Mouse (Mus musculus) midbrain, embryonic 12.5 days (tissue): ENCODE data around the gene Gm21969. TPM values are rescaled to one million over a fixed set of nuclear protein-coding genes. Genes with fewer than 3 reads are reported as not detected.
A peak's percentile ranks its signal among the peaks of the same experiment; 100 is the strongest.

Source experiments
- ATAC-seq: fragments of 200-750 bp; cut with Nextera tagmentation; 2 replicates; pipeline ENCODE4 v1.8.0; 2017; ENCODE audit warnings: low read depth, moderate TSS enrichment, moderate library complexity; ENCODE audit not compliant: low FRiP score
- H3K27ac ChIP-seq: fragments of 300-500 bp; sonication (generic); replicated peaks from 2 replicates; pipeline ENCODE4 v1.5.1; 2016; ENCODE audit warnings: mild to moderate bottlenecking
- H3K27me3 ChIP-seq: fragments of 300-500 bp; sonication (generic); 2 replicates; pipeline ENCODE4 v1.6.1; 2016; ENCODE audit warnings: mild to moderate bottlenecking
- H3K36me3 ChIP-seq: fragments of 300-500 bp; sonication (generic); 2 replicates; pipeline ENCODE4 v1.6.1; 2016
- H3K4me1 ChIP-seq: fragments of 300-500 bp; sonication (generic); 2 replicates; pipeline ENCODE4 v1.6.1; 2016
- H3K4me2 ChIP-seq: fragments of 300-500 bp; sonication (generic); replicated peaks from 2 replicates; pipeline ENCODE4 v1.6.1; 2016; ENCODE audit warnings: mild to moderate bottlenecking, moderate library complexity
- H3K4me3 ChIP-seq: fragments of 300-500 bp; sonication (generic); 2 replicates; pipeline ENCODE4 v1.5.1; 2016; ENCODE audit warnings: mild to moderate bottlenecking
- H3K9ac ChIP-seq: fragments of 300-500 bp; sonication (generic); replicated peaks from 2 replicates; pipeline ENCODE4 v1.6.1; 2016; ENCODE audit warnings: mild to moderate bottlenecking, moderate library complexity
- H3K9me3 ChIP-seq: fragments of 300-500 bp; sonication (generic); 2 replicates; pipeline ENCODE4 v1.6.1; 2016; ENCODE audit warnings: mild to moderate bottlenecking
- WGBS: fragments of 180-500 bp; shearing (Covaris S2); methylation state at CpG from one replicate; pipeline ENCODE4 v1.1.7; 2016; 5-methylcytosine and 5-hydroxymethylcytosine counted together
- polyA plus RNA-seq: library from polyadenylated mRNA; unstranded; fragments of >200 nt; fragmentation: Nextera tagmentation; extraction: Ambion mirVana; gene quantifications from 2 replicates; pipeline ENCODE4 v1.2.1, GENCODE M21; 2016

The Gm21969 gene
- polyA plus RNA-seq, 1 experiment from 2014 or later, result not detected

DNA sequence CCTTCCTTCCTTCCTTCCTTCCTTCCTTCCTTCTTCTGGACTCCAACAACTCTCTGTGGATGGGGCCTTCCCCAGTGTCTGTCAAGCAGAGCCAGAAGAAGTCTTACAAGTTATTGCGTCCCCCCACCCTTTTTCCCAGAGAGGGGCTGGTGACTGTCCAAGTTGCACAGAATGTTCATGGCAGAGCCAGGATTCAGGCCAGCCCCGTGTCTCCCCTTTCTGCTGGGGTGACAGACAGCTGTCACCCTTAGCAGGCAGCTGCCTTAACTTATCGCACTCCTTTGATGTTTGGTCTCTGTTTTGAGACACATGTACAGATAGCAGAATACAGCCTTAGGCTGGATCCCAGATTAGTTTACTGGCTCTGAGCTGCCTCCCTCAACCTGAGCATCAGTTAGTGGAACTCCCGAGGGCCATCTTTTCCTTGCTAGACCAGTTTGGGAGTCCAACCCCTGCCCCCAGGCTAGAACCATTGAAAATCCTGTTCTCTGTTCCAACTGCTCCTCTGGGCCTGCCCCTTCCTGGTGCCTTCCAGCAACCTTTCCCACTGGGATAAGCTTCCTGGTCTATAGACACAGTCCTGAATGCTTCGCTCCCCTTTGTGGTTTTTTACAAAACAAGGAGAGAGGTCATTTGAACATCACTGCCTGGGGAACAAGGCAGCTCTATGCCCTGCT is 13.5 kb upstream of the Gm21969 start:
- whole genome bisulfite sequencing, result 51% methylated on average over 5 of the region's 5 CpGs
- no peaks in the 10 kb centered on the region for H3K27me3 ChIP-seq
- peaks cover 18% of the 10 kb centered on the region; the same call in 1 of the 2 replicates for H3K4me1 ChIP-seq
- H3K9ac ChIP-seq, result no peak overlapping the region
- no peak overlapping the region for H3K4me2 ChIP-seq
- no peaks in the 10 kb centered on the region for H3K9me3 ChIP-seq
- no peaks in the 10 kb centered on the region for H3K36me3 ChIP-seq
- ATAC-seq, result no peak
- H3K27ac ChIP-seq, result peak overlapping the region; percentile 64
- H3K4me3 ChIP-seq, result no peak overlapping the region

DNA sequence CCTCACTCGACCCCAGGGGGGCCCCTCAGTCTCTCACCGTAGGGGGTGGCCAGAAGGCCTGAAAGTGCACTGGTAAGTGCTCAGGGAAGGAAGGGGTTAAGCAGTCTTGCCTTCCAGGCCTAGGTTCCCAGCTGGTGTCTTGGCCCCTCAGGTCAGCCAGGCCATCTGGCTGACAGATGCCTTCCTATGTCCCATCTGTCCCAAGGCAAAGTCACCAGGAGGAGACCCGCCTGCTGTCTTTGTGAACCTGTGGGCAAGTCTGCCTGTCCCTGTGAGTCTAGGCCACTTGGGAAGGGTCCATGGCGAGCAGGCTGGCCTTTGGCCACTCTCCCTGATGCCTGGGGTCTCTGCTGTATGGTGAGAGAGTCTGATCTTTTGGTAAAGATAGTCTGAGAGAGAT is 12.5 kb upstream of the Gm21969 start:
- H3K4me1 ChIP-seq, result peaks cover 15% of the 10 kb centered on the region
- no peaks in the 10 kb centered on the region for H3K9me3 ChIP-seq
- WGBS, result 31% methylated on average over 4 of the region's 4 CpGs
- peak overlapping the region; percentile 64 for H3K27ac ChIP-seq
- no peak overlapping the region for H3K4me3 ChIP-seq
- no peak overlapping the region for H3K9ac ChIP-seq
- no peak overlapping the region for H3K4me2 ChIP-seq
- no peaks in the 10 kb centered on the region for H3K27me3 ChIP-seq
- no peaks in the 10 kb centered on the region for H3K36me3 ChIP-seq
- ATAC-seq, result no peak

DNA sequence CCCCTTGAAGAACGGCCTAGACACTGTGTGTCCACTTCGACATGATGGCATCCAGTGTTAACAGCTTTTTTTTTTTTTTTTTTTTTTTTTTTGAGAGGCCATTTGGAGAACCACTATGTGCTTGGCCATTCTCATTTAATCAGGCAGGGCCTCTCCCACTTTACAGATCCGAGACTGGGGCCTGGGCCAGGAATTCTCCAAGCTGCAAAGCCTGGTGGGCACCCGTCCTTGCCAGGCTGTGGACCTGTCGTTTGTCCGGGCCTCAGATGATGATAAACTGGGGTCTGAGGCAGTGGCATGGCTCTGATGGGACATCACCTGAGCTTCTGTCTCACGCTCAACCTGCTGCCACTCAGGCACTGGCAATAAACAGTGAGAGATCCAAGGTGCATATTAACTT is 10.1 kb upstream of the Gm21969 start:
- peaks cover 8% of the 10 kb centered on the region; the same call in 1 of the 2 replicates for H3K27me3 ChIP-seq
- no peak overlapping the region for H3K4me3 ChIP-seq
- H3K36me3 ChIP-seq, result no peaks in the 10 kb centered on the region
- H3K9ac ChIP-seq, result no peak overlapping the region
- 81% methylated on average over 7 of the region's 7 CpGs for WGBS
- H3K4me1 ChIP-seq, result peaks cover 40% of the 10 kb centered on the region
- H3K9me3 ChIP-seq, result no peaks in the 10 kb centered on the region
- ATAC-seq, result no peak
- H3K27ac ChIP-seq, result no peak overlapping the region
- H3K4me2 ChIP-seq, result no peak overlapping the region

DNA sequence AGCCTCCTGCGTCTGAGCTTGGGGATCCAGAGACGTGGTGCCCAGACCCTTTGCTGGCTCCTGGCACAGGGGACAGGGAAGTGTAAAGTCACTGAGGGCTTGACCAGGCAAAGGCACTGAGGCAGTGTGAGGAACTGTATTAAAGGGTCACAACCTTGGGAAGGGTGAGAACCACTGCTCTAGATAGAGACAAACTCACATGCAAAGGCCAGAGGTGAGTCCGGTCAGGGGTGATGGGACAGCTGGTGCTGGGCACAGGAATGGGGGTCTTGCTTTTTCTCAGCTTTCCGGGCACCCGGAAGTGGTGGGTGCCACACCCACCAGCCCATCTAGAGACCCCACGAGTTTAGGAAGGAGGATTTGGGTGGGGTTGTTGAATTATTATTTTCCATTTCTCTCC is 9.6 kb upstream of the Gm21969 start:
- Histone ChIP-seq H3K27me3 (peaks cover 8% of the 10 kb centered on the region; the same call in 1 of the 2 replicates), H3K4me3 (no peak overlapping the region), H3K9ac (no peak overlapping the region), H3K27ac (no peak overlapping the region), H3K9me3 (no peaks in the 10 kb centered on the region), H3K4me1 (peaks cover 45% of the 10 kb centered on the region), H3K4me2 (no peak overlapping the region), H3K36me3 (no peaks in the 10 kb centered on the region)
- no peak for ATAC-seq
- 72% methylated on average over 6 of the region's 6 CpGs for WGBS

DNA sequence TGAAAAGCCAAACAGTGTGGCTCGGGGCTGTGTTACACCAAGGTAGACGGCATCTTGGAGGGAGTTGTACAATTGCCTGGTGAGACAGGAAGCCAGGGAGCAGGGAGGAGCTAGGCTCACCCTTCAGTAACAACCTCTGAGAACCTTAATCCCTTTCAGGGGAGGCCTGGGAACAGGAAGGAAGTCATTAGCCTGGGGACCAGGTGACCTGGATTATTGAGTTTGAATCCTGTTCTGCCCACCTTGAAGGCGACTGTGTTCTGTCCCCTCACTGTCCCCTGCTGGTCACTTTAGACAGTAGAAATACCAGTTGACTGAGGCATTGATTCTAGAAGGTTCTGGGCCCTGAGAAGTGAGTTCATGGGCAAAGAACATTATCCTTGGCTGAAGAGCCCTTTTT is 8.9 kb upstream of the Gm21969 start:
- Histone ChIP-seq H3K4me3 (no peak overlapping the region), H3K27ac (no peak overlapping the region), H3K9ac (no peak overlapping the region), H3K27me3 (peaks cover 8% of the 10 kb centered on the region; the same call in 1 of the 2 replicates), H3K9me3 (no peaks in the 10 kb centered on the region), H3K4me1 (peaks cover 52% of the 10 kb centered on the region), H3K36me3 (no peaks in the 10 kb centered on the region), H3K4me2 (no peak overlapping the region)
- no peak for ATAC-seq
- 57% methylated on average over 3 of the region's 3 CpGs for WGBS

DNA sequence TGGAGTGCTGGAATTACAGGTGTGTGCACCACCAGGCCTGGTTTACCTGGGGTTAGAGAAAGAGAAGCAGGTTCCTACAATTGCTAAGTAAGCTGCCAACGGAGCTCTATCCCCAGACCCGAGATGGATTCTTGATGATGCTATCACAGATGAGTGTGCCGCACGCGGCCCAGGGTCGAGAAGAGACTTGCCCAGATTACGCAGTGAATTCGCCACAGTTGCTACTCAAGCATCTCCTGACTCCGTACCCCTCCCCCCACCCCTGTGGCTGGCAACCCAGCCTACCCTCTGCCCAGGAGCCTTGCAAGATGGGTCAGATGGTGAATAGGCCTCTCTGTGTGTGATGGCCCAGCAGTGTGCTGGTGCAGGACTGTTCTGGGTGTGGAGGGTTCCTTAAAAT is 6.3 kb upstream of the Gm21969 start:
- Histone ChIP-seq H3K4me1 (peaks cover 46% of the 10 kb centered on the region), H3K4me2 (no peak overlapping the region), H3K27ac (0 out of 2 replicates have a peak overlapping the region, but pooled peaks have one; percentile 11)

DNA sequence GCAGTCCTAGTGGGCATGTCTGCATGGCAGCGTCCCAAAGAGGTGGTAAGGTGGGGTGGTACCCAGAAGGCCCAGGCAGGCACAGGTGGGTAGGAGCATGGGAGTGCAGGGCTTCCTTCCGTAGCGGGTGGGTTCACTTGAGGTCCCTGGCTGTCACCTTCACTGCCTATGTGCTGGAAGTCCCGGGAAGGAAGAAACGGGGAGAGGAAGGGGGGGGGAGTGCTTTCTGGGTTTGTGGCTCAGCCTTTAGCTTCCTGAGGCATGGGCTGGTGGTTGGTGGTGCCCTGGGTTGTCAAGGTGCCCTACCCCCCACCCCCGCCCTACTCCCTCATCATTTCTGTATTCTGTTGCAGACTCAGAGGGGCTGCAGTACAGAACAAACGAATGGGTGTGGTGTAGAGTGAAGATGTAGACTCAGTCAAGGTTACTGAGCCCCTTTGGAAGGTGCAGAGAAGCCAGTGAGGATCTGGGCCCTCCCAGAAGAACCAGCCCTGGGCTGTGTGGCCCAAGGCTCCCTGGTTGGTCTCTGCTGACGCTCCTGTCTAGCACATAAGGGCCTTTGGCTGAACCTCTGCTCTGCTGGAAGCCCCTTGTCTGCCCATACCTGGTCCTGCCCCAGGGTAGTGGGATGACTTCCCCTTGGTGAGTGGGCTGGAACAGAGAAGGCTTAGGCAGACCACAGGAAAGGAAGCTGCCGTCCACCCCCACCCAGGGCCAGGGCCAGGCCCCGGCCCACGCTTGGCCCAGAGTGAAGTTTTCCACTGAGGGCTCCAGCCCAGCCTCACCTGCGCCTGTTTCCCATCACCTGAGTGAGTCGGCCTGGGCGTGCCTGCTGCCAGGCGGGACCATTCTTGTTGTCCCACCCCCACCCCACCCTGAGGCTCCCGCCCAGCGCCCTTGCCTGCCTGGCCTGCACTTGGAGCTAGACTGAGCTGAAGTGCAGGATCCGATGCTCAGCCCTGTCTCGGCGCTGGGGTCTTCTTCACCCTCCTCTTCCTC is 5.4 kb upstream of the Gm21969 start:
- no peaks in the 10 kb centered on the region for H3K36me3 ChIP-seq
- H3K4me2 ChIP-seq, result no peak overlapping the region
- H3K4me3 ChIP-seq, result no peak overlapping the region
- H3K9ac ChIP-seq, result 0 out of 2 replicates have a peak overlapping the region, but pooled peaks have one; percentile 20
- H3K9me3 ChIP-seq, result no peaks in the 10 kb centered on the region
- no peak for ATAC-seq
- 64% methylated on average over 20 of the region's 20 CpGs for WGBS
- H3K27me3 ChIP-seq, result peaks cover 8% of the 10 kb centered on the region; the same call in 1 of the 2 replicates
- peaks cover 51% of the 10 kb centered on the region for H3K4me1 ChIP-seq
- H3K27ac ChIP-seq, result peak overlapping the region; percentile 76

More for the DNA sequence above, 6.3 kb upstream of the Gm21969 start:
- Histone ChIP-seq H3K4me3 (no peak overlapping the region), H3K27me3 (peaks cover 8% of the 10 kb centered on the region; the same call in 1 of the 2 replicates), H3K9me3 (no peaks in the 10 kb centered on the region), H3K36me3 (no peaks in the 10 kb centered on the region), H3K9ac (no peak overlapping the region)
- ATAC-seq, result 0 out of 2 replicates have a peak, but pooled peaks have one; percentile 38
- WGBS, result 21% methylated on average over 9 of the region's 9 CpGs

DNA sequence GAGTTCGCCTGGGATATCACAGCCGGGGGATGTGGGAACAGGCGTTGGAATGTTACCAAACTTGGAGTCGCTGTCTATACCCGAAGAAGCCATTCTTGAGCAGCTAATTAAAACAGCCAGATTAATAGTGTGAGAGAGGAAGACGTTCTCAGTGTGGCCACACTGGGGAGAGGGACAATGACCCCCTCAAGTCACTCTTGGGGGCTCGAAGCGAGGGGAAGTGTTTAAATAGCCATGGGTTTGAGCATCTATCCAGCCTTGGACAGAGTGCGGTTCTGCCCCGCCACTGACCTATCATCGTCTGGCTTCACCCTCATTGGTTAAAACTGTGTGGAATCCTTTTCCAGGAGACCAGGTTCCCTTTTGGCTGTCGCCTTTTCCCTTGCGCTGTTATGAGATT is 4.6 kb upstream of the Gm21969 start:
- H3K4me2 ChIP-seq, result peak overlapping the region; percentile 44
- peak overlapping the region; percentile 76 for H3K27ac ChIP-seq
- ATAC-seq, result no peak
- H3K9me3 ChIP-seq, result no peaks in the 10 kb centered on the region
- H3K4me3 ChIP-seq, result no peak overlapping the region
- peaks cover 51% of the 10 kb centered on the region for H3K4me1 ChIP-seq
- H3K27me3 ChIP-seq, result peaks cover 8% of the 10 kb centered on the region; the same call in 1 of the 2 replicates
- WGBS, result 35% methylated on average over 12 of the region's 13 CpGs
- no peaks in the 10 kb centered on the region for H3K36me3 ChIP-seq
- peak overlapping the region; percentile 25; the same call in 1 of the 2 replicates for H3K9ac ChIP-seq

DNA sequence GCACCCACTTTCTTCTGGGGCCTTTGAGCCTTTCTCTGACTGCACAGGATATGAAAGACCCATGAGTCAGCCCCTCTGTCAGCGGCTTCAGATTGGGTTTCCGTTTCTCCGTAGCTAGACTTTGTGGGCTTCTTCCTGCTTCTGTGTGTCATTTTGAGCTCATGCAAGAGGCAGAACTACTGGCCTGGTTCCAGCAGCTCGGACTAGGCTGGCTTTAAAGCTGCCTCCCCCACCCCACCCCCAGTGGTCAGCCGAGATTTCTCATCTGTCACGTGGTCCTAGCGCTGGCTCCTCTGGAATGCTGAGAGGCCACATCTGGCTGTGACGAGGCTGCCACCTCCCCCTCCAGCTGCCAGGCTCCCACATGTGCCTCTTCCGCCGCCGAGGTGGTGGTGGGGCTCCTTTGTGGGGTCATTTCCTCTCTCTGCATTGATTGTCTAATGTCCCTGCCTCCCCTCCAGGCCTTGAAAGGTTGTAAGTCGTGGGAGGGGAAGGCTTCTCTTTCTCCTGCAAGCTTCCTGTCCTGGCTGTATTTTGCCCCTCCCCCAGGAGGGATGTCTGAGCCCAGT is 4.0 kb upstream of the Gm21969 start:
- Histone ChIP-seq H3K4me3 (peak overlapping the region; percentile 19), H3K36me3 (no peaks in the 10 kb centered on the region), H3K4me1 (peaks cover 51% of the 10 kb centered on the region), H3K4me2 (peak overlapping the region; percentile 44), H3K27ac (peak overlapping the region; percentile 76), H3K9me3 (no peaks in the 10 kb centered on the region), H3K27me3 (peaks cover 8% of the 10 kb centered on the region; the same call in 1 of the 2 replicates), H3K9ac (peak overlapping the region; percentile 25; the same call in 1 of the 2 replicates)
- 0 out of 2 replicates have a peak, but pooled peaks have one; percentile 31 for ATAC-seq
- 1% methylated on average over 12 of the region's 12 CpGs for WGBS

DNA sequence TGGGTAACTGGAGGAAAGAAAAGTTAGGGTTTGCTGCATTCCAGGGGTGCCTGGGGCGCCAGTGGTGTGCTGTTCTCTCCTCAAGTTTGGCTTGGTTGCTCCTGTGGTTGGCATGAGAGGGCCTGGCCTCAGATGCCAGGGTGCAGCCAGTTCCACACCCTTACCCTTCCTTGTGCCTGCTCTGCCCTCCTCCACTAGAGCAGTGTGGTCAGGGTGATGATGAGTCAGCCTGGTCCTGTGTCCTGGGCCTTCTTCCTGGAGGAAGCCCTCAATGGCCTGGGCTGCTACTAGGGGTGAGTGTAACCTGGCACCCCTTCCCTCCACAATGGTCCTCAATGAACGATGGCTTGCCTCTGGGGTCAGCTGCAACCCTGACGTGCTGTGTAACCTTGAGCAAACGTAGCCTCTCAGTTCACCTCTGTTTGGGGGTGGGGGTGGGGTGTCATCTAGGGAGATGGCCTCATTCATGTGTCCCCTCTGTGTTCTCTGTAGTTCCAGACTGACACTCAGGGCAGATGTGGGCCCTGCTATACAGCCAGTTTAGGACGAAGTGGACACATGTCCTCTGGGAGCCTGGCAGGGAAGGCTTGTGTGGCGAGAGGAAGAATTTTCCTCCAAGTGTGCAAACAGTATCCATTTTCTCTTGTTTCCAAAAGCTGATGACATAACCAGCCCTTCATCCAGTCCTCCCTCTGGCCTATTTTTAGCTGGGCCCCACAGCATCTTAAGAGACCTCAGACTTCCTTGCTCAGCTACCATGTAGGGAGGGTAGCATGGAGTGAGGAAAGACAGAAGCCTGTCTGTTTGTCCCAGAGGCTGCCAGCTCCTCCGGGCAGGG is 1.2 kb upstream of the Gm21969 start:
- Histone ChIP-seq H3K27me3 (no peaks in the 10 kb centered on the region; the same call in 1 of the 2 replicates), H3K36me3 (peaks cover 8% of the 10 kb centered on the region; the same call in 1 of the 2 replicates), H3K4me2 (no peak overlapping the region), H3K9ac (no peak overlapping the region), H3K9me3 (no peaks in the 10 kb centered on the region), H3K4me3 (no peak overlapping the region), H3K27ac (no peak overlapping the region), H3K4me1 (peaks cover 38% of the 10 kb centered on the region)
- 72% methylated on average over 7 of the region's 7 CpGs for WGBS
- ATAC-seq, result no peak

DNA sequence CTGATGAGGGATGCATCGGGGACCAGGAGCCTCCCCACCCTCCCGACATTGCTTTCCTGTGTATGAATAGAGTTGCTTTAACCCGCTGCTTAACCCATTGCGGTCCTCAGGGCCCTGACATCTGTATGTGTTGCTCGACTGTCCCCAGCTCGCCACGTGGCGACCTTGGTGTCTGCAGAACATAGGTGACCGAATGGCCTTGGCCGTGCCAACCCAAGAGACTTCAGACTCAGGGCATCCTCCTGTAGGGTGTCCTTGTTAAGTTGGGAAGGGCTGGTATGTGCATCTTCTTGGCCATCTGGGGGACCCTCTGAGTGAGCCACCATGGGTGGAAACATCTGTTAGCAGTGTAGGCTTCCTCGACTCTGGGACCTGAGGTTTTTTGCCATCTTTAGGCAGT is 2.2 kb downstream of the Gm21969 start:
- H3K4me3 ChIP-seq, result no peak overlapping the region
- H3K27me3 ChIP-seq, result no peaks in the 10 kb centered on the region
- 84% methylated on average over 11 of the region's 11 CpGs for WGBS
- H3K27ac ChIP-seq, result no peak overlapping the region
- H3K4me2 ChIP-seq, result no peak overlapping the region
- no peak overlapping the region for H3K9ac ChIP-seq
- H3K9me3 ChIP-seq, result no peaks in the 10 kb centered on the region
- peaks cover 6% of the 10 kb centered on the region; the same call in 1 of the 2 replicates for H3K4me1 ChIP-seq
- H3K36me3 ChIP-seq, result peaks cover 9% of the 10 kb centered on the region; the same call in 1 of the 2 replicates
- ATAC-seq, result no peak
